Mouse (Mus musculus) bone marrow, adult 2 months (tissue): ENCODE results near the gene Chmp4b. TPM values are rescaled to one million over a fixed set of nuclear protein-coding genes. Genes with fewer than 3 reads are reported as not detected.

Experiments
- H3K27ac ChIP-seq: fragments of 200-500 bp; 2 replicates; pipeline ENCODE4 v1.5.1; 2012; ENCODE audit warnings: low read depth, mild to moderate bottlenecking, control low read depth, inconsistent platforms, low read length; ENCODE audit not compliant: control insufficient read depth, poor library complexity, insufficient read depth
- H3K4me1 ChIP-seq: fragments of 200-500 bp; 2 replicates; pipeline ENCODE4 v1.6.1; 2011; ENCODE audit warnings: low read length; ENCODE audit not compliant: control insufficient read depth, insufficient read depth
- H3K4me3 ChIP-seq: fragments of 200-500 bp; replicated peaks from 2 replicates; pipeline ENCODE3; 2011; ENCODE audit warnings: mild to moderate bottlenecking, low read depth, low read length, control low read depth; ENCODE audit not compliant: control insufficient read depth
- CTCF ChIP-seq: fragments of 200-500 bp; IDR thresholded peaks from 2 replicates; pipeline ENCODE4 v1.5.1; 2011; ENCODE audit warnings: low read length, control low read depth; ENCODE audit not compliant: control insufficient read depth, insufficient read depth
- POLR2A ChIP-seq: fragments of 200-500 bp; IDR thresholded peaks from 2 replicates; pipeline ENCODE4 v1.6.1; 2011; ENCODE audit warnings: low read depth, mild to moderate bottlenecking, control low read depth, low read length, borderline replicate concordance; ENCODE audit not compliant: control insufficient read depth
- WGBS: fragments of 180-500 bp; shearing (Covaris S2); methylation state at CpG from one replicate; pipeline ENCODE4 v1.1.7; 2018; 5-methylcytosine and 5-hydroxymethylcytosine counted together
- polyA plus RNA-seq: library from polyadenylated mRNA; stranded (reverse); fragments of >200 nt; gene quantifications from 2 replicates; pipeline ENCODE4 v1.2.4, GENCODE M21; 2011; ENCODE audit warnings: low replicate concordance; ENCODE audit not compliant: missing spikeins, insufficient read depth, insufficient read length

Gene Chmp4b
- polyA plus RNA-seq, 1 experiment = 162 TPM

DNA sequence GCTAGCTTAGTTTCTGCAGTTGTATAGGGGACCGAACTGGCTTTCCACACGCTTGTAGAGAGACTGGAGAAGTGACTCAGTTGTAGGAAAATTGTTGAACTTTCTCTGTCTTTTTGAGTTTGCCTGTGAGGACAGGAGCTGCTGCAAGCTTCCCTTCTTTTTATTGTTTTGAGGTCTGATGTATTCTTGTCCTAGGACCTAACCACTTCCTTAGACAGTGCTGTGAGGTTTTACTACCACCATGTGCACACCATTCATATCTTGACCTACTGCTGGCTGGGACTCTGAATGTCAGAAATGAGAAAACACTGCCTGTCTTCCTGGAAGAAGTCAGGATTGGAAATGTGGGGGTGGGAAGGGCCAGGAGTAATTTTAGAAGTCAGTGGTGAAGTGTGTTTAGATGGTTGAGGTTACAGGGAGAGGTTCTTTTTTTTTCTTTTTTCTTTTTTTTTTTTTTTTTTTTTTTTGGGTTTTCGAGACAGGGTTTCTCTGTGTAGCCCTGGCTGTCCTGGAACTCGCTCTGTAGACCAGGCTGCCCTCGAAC is 8.1 kb downstream of the Chmp4b start:
- Histone ChIP-seq H3K4me1 (no peaks in the 10 kb centered on the region; the same call in 1 of the 2 replicates), H3K27ac (no peak overlapping the region), H3K4me3 (no peak overlapping the region)
- WGBS = 36% methylated on average over 5 of the region's 5 CpGs
- TF ChIP-seq POLR2A (no peak), CTCF (no peak)

- TF ChIP-seq POLR2A = no peak
- TF ChIP-seq CTCF = no peak
- 86% methylated on average over 7 of the region's 7 CpGs for WGBS
- no peak overlapping the region for H3K27ac ChIP-seq
- no peak overlapping the region for H3K4me3 ChIP-seq
- peaks cover 2% of the 10 kb centered on the region; the same call in 1 of the 2 replicates for H3K4me1 ChIP-seq
These were observed 17.2 kb downstream of the Chmp4b start for GRCm38 (mm10) chr2:154668680-154669079.

DNA sequence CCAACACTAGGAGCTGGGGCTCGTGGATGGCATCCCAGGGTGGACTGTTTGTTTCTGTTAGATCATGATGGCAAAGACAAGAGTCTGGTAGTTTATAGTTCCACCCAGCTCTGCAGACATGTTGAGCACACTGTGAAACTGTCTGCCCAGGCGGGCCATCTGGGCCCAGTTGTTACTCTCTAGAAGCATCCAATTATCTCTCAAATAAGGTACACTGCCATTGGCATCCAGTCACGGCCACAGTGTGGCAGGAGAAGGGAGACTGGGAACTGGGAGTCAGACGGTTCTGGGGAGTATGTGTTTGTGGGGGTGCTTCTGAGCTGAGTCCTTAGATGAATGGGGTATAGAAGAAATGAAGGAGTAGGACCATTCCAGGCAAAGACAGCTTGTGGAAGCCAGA is 18.6 kb downstream of the Chmp4b start:
- no peak overlapping the region for H3K27ac ChIP-seq
- peaks cover 2% of the 10 kb centered on the region; the same call in 1 of the 2 replicates for H3K4me1 ChIP-seq

DNA sequence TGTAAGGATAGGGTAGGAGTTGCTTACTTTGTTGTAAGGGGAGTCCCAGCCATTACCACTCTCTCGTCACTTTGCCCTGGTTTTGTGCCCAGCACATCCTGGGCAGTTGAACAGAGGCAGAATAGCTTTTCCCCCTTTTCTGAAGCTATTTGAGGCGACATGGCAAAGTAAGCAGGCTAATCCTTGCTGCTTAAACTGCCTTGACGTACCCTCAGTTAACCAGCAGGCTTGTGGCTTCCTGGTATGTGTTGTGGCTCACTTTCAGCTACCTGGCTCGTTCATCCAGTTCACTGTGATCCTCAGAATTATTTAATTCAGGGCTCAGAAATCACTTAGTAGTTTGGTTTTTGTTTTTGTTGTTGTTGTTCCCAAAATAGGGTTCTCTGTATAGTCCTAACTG is 19.2 kb downstream of the Chmp4b start:
- peaks cover 2% of the 10 kb centered on the region; the same call in 1 of the 2 replicates for H3K4me1 ChIP-seq
- TF ChIP-seq POLR2A = no peak
- no peak for TF ChIP-seq CTCF
- WGBS = 71% methylated on average over 4 of the region's 4 CpGs
- H3K27ac ChIP-seq = no peak overlapping the region
- H3K4me3 ChIP-seq = no peak overlapping the region

More for the DNA sequence above, 18.6 kb downstream of the Chmp4b start:
- no peak overlapping the region for H3K4me3 ChIP-seq
- 88% methylated on average over 4 of the region's 4 CpGs for WGBS
- TF ChIP-seq POLR2A (no peak), CTCF (no peak)

DNA sequence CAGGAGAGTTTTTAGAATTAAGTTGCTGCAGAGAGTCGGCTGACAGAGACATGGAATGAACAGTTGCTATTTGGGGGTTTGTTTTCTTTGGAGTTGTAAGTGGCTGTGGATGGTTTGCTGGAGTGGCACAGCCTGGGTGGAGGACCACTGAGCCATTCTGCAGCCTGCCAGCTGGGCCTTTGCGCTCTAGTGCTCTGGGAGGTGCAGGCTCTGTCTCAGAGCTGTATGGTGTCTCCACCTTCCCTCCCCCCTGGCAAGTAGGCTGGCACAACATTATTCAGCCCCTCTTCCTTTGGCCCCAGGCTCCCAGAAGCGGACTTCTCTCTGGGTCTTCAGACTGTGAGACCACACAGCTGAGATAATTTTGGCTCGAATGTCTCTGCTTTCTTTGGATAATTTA is 22.5 kb downstream of the Chmp4b start:
- no peaks in the 10 kb centered on the region for H3K4me1 ChIP-seq
- no peak for TF ChIP-seq POLR2A
- no peak for TF ChIP-seq CTCF
- WGBS = 85% methylated on average over 4 of the region's 4 CpGs
- no peak overlapping the region for H3K27ac ChIP-seq
- no peak overlapping the region for H3K4me3 ChIP-seq

DNA sequence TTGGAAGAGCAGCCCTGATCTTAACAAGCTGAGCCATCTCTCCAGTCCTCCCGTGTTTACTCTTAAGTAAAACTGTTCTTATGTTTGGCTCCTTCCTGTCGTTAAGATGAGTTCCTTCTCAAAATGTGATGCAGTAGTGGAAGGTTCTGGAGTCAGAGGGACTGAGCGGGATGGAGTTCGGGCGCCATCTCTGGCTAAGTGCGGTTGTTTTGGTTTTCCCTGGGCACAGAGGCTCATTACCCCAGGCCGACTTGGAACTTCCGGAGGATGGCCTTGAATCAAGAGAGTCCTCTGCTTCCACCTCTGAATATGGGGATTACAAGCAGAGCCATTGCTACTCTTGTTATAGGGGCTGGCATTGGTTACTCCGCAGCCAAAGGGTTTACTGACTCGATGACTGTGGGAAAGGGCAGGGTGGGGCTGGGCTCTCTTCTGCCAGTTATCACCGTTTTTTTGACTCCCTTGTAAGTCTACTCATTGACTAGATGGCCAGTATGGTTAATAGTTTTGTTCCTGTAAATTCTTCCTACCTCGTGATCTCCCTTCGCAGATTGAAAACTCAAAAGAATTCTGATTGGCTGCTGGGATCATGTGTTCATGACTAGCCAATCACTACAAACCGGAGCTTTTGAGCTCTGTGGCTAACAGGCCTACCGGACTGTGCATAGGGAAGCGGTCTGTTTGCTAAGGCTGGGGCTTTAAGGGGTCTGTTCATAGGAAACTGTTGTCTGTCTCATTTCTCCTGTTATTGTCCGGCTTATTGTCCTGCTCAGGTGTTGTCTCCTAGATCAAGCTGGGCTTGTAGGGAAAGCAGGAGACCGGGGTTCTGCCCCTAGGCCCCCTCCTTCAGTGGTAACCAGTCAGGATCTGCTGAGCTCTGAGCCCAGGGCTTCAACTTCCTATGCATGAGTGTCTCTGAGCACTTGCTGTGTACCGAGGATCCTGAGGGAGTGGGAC is 25.4 kb downstream of the Chmp4b start:
- Histone ChIP-seq H3K4me1 (no peaks in the 10 kb centered on the region), H3K27ac (no peak overlapping the region), H3K4me3 (no peak overlapping the region)
- WGBS = 68% methylated on average over 19 of the region's 19 CpGs
- TF ChIP-seq CTCF (no peak), POLR2A (no peak)

DNA sequence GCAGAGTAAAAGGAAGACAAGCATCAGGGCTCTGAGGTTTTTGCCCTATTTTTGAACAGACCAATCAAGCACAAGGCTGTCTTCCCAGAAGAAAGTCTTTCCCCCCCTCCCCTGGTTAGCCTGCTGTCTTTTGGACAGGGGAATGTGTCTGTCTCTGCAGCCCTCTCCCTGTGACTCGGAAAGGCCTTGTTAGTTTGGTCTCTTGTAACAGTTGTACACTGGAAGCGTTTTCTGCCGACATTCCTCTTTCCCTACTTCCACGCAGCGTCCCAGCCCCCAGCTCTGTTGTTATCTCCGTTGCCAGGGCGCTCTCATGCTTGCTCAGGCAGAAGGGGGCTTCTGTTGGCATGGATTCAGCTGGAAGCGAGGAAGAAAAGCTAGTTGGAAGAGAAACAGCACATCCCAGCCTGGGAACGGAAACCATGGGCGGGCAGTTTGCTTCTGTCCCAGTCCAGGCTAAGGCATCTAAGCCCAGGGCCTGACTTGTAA is 26.2 kb downstream of the Chmp4b start:
- H3K4me1 ChIP-seq = no peaks in the 10 kb centered on the region; the same call in 1 of the 2 replicates
- TF ChIP-seq CTCF (no peak), POLR2A (no peak)
- 75% methylated on average over 10 of the region's 10 CpGs for WGBS
- no peak overlapping the region for H3K27ac ChIP-seq
- no peak overlapping the region for H3K4me3 ChIP-seq

- Histone ChIP-seq H3K27ac (no peak overlapping the region), H3K4me1 (peaks cover 1% of the 10 kb centered on the region; the same call in 1 of the 2 replicates), H3K4me3 (no peak overlapping the region)
- 68% methylated on average over 3 of the region's 3 CpGs for WGBS
- TF ChIP-seq CTCF (no peak), POLR2A (no peak)
These were observed 27.5 kb downstream of the Chmp4b start for GRCm38 (mm10) chr2:154678995-154679394.
